Mouse (Mus musculus): ENCODE measurements at regions not wholly inside any gene's neighbourhood (a gene's known extent, or its start where the extent isn't known, plus 50 kb on each side); places are given as distances from the start of the nearest gene placed in this dataset.
"Not testable (repeated sequence)": the region's sequence is repeated elsewhere in the genome, so short reads cannot be mapped to it uniquely, and the experiment has no call there.

DNA sequence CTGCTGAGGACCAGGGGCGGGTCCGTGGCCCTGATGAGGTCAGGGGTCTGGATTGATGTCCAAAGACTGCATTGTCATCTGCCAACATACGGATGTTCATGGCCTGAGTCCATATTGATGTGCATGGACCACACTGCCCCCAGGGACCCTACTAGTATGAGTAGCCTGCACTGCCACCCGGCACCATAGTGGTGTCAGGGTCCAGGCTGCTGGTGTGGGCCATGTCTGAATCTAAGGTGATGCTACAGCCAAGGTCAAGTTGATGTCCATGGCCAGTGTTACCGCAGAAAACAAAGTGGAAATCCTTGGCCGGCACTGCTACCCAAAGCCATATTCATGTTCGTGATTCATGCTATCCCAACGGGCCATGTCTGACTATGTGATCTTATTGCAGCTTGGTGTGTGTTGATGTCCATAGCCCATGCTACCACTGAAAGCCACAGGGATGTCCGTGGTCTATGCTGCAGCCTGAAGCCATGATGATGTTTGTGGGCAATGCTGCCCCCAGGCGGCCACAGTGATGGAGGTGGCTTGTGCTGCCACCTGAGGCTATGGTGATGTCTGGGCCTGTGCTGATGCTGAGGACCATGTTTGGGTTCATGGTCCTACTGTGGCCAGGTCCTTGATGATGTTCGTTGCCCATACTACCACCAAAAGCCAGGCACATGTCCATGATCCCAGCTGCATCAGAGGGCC lies 130.5 kb downstream of the Iqub start:
- H3K4me1 ChIP-seq (replicated peaks), result no peaks in the 10 kb centered on the region
- no peak overlapping the region for H3K27ac ChIP-seq (replicated peaks)
- H3K27me3 ChIP-seq, result no peaks in the 10 kb centered on the region
- no peaks in the 10 kb centered on the region for H3K9me3 ChIP-seq
- no peak overlapping the region for H3K4me2 ChIP-seq
- H3K4me3 ChIP-seq, result no peak overlapping the region
- no peaks in the 10 kb centered on the region for H3K36me3 ChIP-seq
- no peak for ATAC-seq (ENCODE audit: low FRiP score, low read depth)
- no peak overlapping the region for H3K9ac ChIP-seq
- 87% methylated on average over 11 of the region's 11 CpGs for WGBS

DNA sequence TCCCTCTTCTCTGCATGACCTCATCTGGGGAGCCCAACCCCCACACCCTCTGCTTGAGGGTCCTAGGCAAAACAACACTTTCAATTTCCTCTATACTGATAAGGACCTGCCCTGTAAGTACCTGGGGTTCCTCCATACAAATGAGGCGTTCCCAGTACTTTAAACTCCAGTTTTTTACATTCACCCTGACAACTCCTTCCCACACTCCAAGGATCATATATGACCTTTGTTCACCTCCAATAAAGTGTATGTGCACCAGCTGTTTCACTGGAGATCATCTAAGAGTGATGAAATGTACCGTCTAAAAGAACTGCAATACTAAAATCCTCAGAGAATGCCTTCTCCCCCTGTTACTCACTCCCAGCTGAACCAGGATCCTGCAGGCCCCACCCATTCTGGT lies 135.0 kb downstream of the Iqub start:
- no peak for ATAC-seq (ENCODE audit: low FRiP score, low read depth)
- Histone ChIP-seq H3K4me3 (no peak overlapping the region), H3K27me3 (no peaks in the 10 kb centered on the region), H3K27ac (replicated peaks) (no peak overlapping the region), H3K36me3 (no peaks in the 10 kb centered on the region), H3K9ac (no peak overlapping the region), H3K4me1 (replicated peaks) (no peaks in the 10 kb centered on the region), H3K9me3 (no peaks in the 10 kb centered on the region), H3K4me2 (no peak overlapping the region)
- 91% methylated on average over 2 of the region's 2 CpGs for WGBS

GRCm38 (mm10) chr6:24376728-24377127 lies 138.1 kb downstream of the Iqub start:
- Histone ChIP-seq H3K27ac (replicated peaks) (no peak overlapping the region), H3K36me3 (no peaks in the 10 kb centered on the region), H3K9ac (no peak overlapping the region), H3K9me3 (no peaks in the 10 kb centered on the region), H3K4me1 (replicated peaks) (no peaks in the 10 kb centered on the region), H3K27me3 (no peaks in the 10 kb centered on the region), H3K4me2 (no peak overlapping the region), H3K4me3 (no peak overlapping the region)
- WGBS, result 49% methylated on average over 4 of the region's 4 CpGs
- ATAC-seq (ENCODE audit: low FRiP score, low read depth), result no peak

- H3K36me3 ChIP-seq, result no peaks in the 10 kb centered on the region
- H3K4me3 ChIP-seq, result no peak overlapping the region
- ATAC-seq (ENCODE audit: low FRiP score, low read depth), result no peak
- WGBS, result 88% methylated on average over 6 of the region's 6 CpGs
- H3K4me2 ChIP-seq, result no peak overlapping the region
- no peaks in the 10 kb centered on the region for H3K4me1 ChIP-seq (replicated peaks)
- H3K9ac ChIP-seq, result no peak overlapping the region
- no peaks in the 10 kb centered on the region for H3K9me3 ChIP-seq
- no peaks in the 10 kb centered on the region for H3K27me3 ChIP-seq
- no peak overlapping the region for H3K27ac ChIP-seq (replicated peaks)
Observed at GRCm38 (mm10) chr6:24373161-24373560, 141.7 kb downstream of the Iqub start.

GRCm38 (mm10) chr6:24371680-24372079 lies 143.2 kb downstream of the Iqub start:
- H3K4me2 ChIP-seq, result no peak overlapping the region
- no peaks in the 10 kb centered on the region for H3K9me3 ChIP-seq
- 70% methylated on average over 1 of the region's 1 CpGs for WGBS
- no peaks in the 10 kb centered on the region for H3K27me3 ChIP-seq
- H3K36me3 ChIP-seq, result no peaks in the 10 kb centered on the region
- no peaks in the 10 kb centered on the region for H3K4me1 ChIP-seq (replicated peaks)
- no peak overlapping the region for H3K27ac ChIP-seq (replicated peaks)
- ATAC-seq (ENCODE audit: low FRiP score, low read depth), result no peak
- no peak overlapping the region for H3K9ac ChIP-seq
- H3K4me3 ChIP-seq, result no peak overlapping the region

DNA sequence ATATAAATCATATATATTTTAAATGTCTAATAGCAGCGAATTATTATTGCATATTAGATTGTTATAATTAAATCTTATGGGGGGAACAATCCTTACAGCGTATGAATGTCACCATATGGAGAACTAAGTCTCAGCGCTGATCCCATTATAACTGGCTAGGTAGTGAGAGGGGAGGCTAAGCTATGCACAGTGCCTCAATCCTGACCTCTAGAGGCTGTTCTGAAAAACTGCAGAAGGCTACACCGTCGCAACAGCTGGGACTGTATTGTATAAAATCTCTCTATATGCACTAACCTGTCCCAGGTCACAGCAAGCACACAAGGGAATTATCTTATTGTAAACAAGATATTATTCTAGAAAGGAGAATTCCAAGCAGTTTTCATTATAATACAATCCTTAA lies 164.0 kb downstream of the Iqub start:
- Histone ChIP-seq H3K9me3 (no peaks in the 10 kb centered on the region), H3K36me3 (no peaks in the 10 kb centered on the region), H3K27ac (replicated peaks) (no peak overlapping the region), H3K27me3 (no peaks in the 10 kb centered on the region), H3K4me1 (replicated peaks) (no peaks in the 10 kb centered on the region; the same call in 1 of the 2 replicates), H3K9ac (no peak overlapping the region), H3K4me3 (no peak overlapping the region), H3K4me2 (no peak overlapping the region)
- ATAC-seq (ENCODE audit: low FRiP score, low read depth), result peak; percentile 96
- WGBS, result 10% methylated on average over 5 of the region's 5 CpGs

GRCm38 (mm10) chr6:24348481-24349062 lies 166.3 kb downstream of the Iqub start:
- H3K4me3 ChIP-seq, result 0 out of 2 replicates have a peak overlapping the region, but pooled peaks have one; percentile 6
- H3K27me3 ChIP-seq, result no peaks in the 10 kb centered on the region
- H3K9ac ChIP-seq, result no peak overlapping the region
- 39% methylated on average over 8 of the region's 8 CpGs for WGBS
- no peaks in the 10 kb centered on the region; the same call in 1 of the 2 replicates for H3K4me1 ChIP-seq (replicated peaks)
- no peaks in the 10 kb centered on the region for H3K9me3 ChIP-seq
- peak overlapping the region; percentile 41 for H3K4me2 ChIP-seq
- H3K27ac ChIP-seq (replicated peaks), result no peak overlapping the region
- ATAC-seq (ENCODE audit: low FRiP score, low read depth), result no peak
- no peaks in the 10 kb centered on the region for H3K36me3 ChIP-seq

DNA sequence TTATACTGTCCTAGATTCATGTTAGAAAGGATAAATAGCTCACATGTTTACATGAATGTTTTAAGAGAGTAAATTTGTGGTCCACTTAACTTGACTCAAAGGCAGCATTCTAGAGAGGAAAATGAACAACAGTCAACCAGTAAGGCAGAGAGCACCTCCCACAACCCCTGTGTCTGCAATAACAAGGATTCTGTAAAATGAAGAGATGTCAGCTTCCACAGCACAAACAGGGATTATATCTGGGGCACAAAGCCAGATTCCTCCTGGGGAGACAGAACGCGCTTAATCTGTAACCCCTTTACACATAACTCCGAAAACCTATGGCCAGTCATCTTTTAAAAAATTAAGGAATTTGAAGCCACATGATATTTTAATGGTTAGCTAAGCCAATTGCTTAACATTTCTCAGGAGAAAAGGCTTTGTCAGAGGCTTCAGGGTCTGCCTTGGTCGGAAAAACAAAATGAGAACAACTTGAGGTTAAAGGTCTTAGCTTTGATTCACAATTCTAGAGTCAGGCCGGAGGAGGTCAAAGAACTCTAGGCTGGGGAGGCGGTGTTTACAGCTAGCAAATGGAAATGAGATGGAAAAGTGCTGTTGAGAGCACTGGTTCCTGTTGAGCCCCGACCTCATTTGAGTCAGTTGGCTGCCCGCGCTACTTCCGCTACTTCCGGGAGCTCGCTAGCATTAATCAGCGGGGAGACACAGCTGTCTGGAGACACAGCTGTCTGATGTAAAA lies 167.0 kb downstream of the Iqub start:
- 35% methylated on average over 13 of the region's 13 CpGs for WGBS
- no peak overlapping the region for H3K27ac ChIP-seq (replicated peaks)
- no peak for ATAC-seq (ENCODE audit: low FRiP score, low read depth)
- H3K27me3 ChIP-seq, result no peaks in the 10 kb centered on the region
- no peak overlapping the region for H3K9ac ChIP-seq
- H3K4me2 ChIP-seq, result peak overlapping the region; percentile 41
- no peaks in the 10 kb centered on the region for H3K9me3 ChIP-seq
- no peaks in the 10 kb centered on the region for H3K36me3 ChIP-seq
- H3K4me3 ChIP-seq, result 0 out of 2 replicates have a peak overlapping the region, but pooled peaks have one; percentile 6
- H3K4me1 ChIP-seq (replicated peaks), result no peaks in the 10 kb centered on the region; the same call in 1 of the 2 replicates

GRCm38 (mm10) chr6:24342471-24342870 lies 172.4 kb downstream of the Iqub start:
- H3K36me3 ChIP-seq, result no peaks in the 10 kb centered on the region
- H3K4me3 ChIP-seq, result no peak overlapping the region
- no peak overlapping the region for H3K27ac ChIP-seq (replicated peaks)
- H3K4me2 ChIP-seq, result no peak overlapping the region
- H3K4me1 ChIP-seq (replicated peaks), result no peaks in the 10 kb centered on the region
- H3K9me3 ChIP-seq, result no peaks in the 10 kb centered on the region
- H3K27me3 ChIP-seq, result no peaks in the 10 kb centered on the region
- H3K9ac ChIP-seq, result no peak overlapping the region
- no peak for ATAC-seq (ENCODE audit: low FRiP score, low read depth)

DNA sequence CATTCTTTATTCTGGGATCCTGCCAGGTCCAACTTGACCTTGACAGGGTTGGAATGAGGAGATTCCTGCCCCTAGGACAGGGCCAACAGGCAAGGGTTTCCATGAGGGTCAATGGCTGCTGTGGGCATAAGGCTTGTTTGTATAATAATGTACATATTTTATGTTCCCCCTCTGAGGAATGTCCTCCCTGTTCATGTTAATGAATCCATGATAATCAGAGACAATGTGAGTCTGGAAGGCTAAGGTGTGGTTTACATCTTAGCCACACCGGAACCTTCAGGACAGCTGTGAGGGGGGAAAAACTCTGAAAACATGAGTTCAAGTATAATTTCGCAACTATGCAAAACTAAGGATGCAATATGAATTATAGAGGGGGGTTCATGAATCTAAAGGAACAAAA lies 172.8 kb downstream of the Iqub start:
- Histone ChIP-seq H3K27me3 (no peaks in the 10 kb centered on the region), H3K36me3 (no peaks in the 10 kb centered on the region), H3K4me1 (replicated peaks) (no peaks in the 10 kb centered on the region), H3K4me2 (no peak overlapping the region), H3K4me3 (no peak overlapping the region), H3K27ac (replicated peaks) (no peak overlapping the region), H3K9me3 (no peaks in the 10 kb centered on the region), H3K9ac (no peak overlapping the region)
- 87% methylated on average over 2 of the region's 2 CpGs for WGBS
- no peak for ATAC-seq (ENCODE audit: low FRiP score, low read depth)

DNA sequence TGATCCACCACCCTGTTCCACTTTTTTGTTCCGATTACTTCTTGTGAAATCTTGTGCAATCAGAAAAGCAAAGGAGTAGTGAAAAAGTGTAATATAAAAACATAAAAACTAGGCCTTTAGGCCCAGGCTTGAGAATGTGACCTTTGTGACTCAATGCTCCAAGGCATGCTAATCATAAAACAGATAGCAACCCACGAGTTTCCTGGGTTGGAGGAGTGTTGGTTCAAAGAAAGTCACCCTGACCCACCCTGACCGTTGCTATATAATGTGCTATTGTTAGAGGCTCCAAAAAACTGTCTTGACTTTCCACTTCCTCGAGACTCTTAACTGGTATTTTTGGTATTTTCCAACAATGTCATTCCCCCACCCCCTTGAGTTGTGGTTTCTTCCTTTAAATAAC lies 172.2 kb upstream of the Slc13a1 start:
- not testable (repeated sequence) for H3K9ac ChIP-seq; H3K9me3 ChIP-seq; H3K4me1 ChIP-seq (replicated peaks); ATAC-seq (ENCODE audit: low FRiP score, low read depth); H3K4me2 ChIP-seq; H3K36me3 ChIP-seq; H3K4me3 ChIP-seq; H3K27ac ChIP-seq (replicated peaks); H3K27me3 ChIP-seq
- 76% methylated on average over 4 of the region's 4 CpGs for WGBS

- peak; percentile 74 for ATAC-seq (ENCODE audit: low FRiP score, low read depth)
- no peaks in the 10 kb centered on the region for H3K4me1 ChIP-seq (replicated peaks)
Observed at GRCm38 (mm10) chr6:24325215-24325614, 157.3 kb upstream of the Slc13a1 start.

More at GRCm38 (mm10) chr6:24325215-24325614, 157.3 kb upstream of the Slc13a1 start:
- no peak overlapping the region for H3K9ac ChIP-seq
- H3K36me3 ChIP-seq, result no peaks in the 10 kb centered on the region
- no peak overlapping the region for H3K4me3 ChIP-seq
- no peak overlapping the region for H3K4me2 ChIP-seq
- no peaks in the 10 kb centered on the region for H3K9me3 ChIP-seq
- no peak overlapping the region for H3K27ac ChIP-seq (replicated peaks)
- no peaks in the 10 kb centered on the region for H3K27me3 ChIP-seq
